ENCODE assay signal across 8 mouse cellular contexts in genomic region chr8:70352000-70352384, GRCm38 (mm10). TPM values are rescaled to one million over a fixed set of nuclear protein-coding genes. Genes with fewer than 3 reads are reported as not detected.
A peak's percentile ranks its signal among the peaks of the same experiment; 100 is the strongest.
DNase-seq lines count a peak whose midpoint lies in the region; ATAC-seq and TF ChIP-seq lines count a peak whose summit lies in the region.

No protein-coding gene starts in this region.

- H3K4me3 ChIP-seq in cerebellum, adult 2 months (replicated peaks; ENCODE audit: insufficient read depth, low read depth, low read length) = peak overlapping the region; percentile 89
- peak overlapping the region; percentile 90 for H3K4me3 ChIP-seq in spleen, adult 2 months (ENCODE audit: extremely low read depth, insufficient read depth, insufficient read length)
- H3K4me3 ChIP-seq in liver, embryonic 11.5 days (ENCODE audit: low read depth, low read length) = peak overlapping the region; percentile 96

- H3K36me3 ChIP-seq in spleen, adult 2 months (ENCODE audit: control insufficient read depth, insufficient read depth, low read length) = no peaks in the 10 kb centered on the region
- H3K36me3 ChIP-seq in liver, embryonic 11.5 days (ENCODE audit: control insufficient read depth, insufficient read depth, low read length) = peaks cover 9% of the 10 kb centered on the region; the same call in 1 of the 2 replicates

- no peak for TF ChIP-seq CTCF in cerebellum, adult 2 months (IDR thresholded peaks at IDR 0.05; ENCODE audit: borderline replicate concordance, insufficient read depth, low read depth, low read length)
- no peak for TF ChIP-seq CTCF in spleen, adult 2 months (IDR thresholded peaks at IDR 0.05; ENCODE audit: extremely low read depth, insufficient read depth, insufficient read length, insufficient replicate concordance)

- no peak for ATAC-seq in liver, embryonic 11.5 days (replicated peaks; ENCODE audit: low FRiP score)
- no peak for ATAC-seq in CD4-positive, CD25-positive, alpha-beta regulatory T cell, adult 4 months

- TF ChIP-seq POLR2A in cerebellum, adult 2 months (IDR thresholded peaks at IDR 0.05; ENCODE audit: borderline replicate concordance, insufficient read depth, low read length) = no peak
- no peak for TF ChIP-seq POLR2A in spleen, adult 2 months (IDR thresholded peaks at IDR 0.05; ENCODE audit: low read depth, low read length)

- peak in 1 of 2 experiments; percentile 53 for DNase-seq in cerebellum, adult 2 months
- no peak for DNase-seq in cerebellum, postnatal 14 days
- no peak for DNase-seq in spleen, adult 2 months (ENCODE audit: low read depth in 1 of 2, low spot score in 2 of 2)
- no peak for DNase-seq in spleen, postnatal 14 days (ENCODE audit: low spot score in 2 of 2)
- DNase-seq in liver, embryonic 11.5 days (ENCODE audit: low spot score) = no peak
- DNase-seq in frontal cortex, postnatal 36 days (ENCODE audit: low spot score in 2 of 2) = no peak
- DNase-seq in right cerebral cortex, postnatal 14 days = no peak

- peak overlapping the region; percentile 60 for H3K27ac ChIP-seq in cerebellum, adult 2 months (ENCODE audit: insufficient read depth, low read length)
- H3K27ac ChIP-seq in spleen, adult 2 months (ENCODE audit: insufficient read depth, low read length) = no peak overlapping the region
- H3K27ac ChIP-seq in liver, embryonic 11.5 days (ENCODE audit: low read depth, low read length) = peak overlapping the region; percentile 93

- peak overlapping the region; percentile 100 for H3K9ac ChIP-seq in liver, embryonic 11.5 days (ENCODE audit: low read depth, low read length)

- H3K4me1 ChIP-seq in cerebellum, adult 2 months (ENCODE audit: control insufficient read depth, insufficient read depth, low read length) = peaks cover 43% of the 10 kb centered on the region
- peaks cover 30% of the 10 kb centered on the region; the same call in 1 of the 2 replicates for H3K4me1 ChIP-seq in spleen, adult 2 months (ENCODE audit: control insufficient read depth, insufficient read depth, insufficient read length)
- H3K4me1 ChIP-seq in liver, embryonic 11.5 days (replicated peaks; ENCODE audit: control insufficient read depth, insufficient read depth, low read length) = peaks cover 73% of the 10 kb centered on the region

- no peaks in the 10 kb centered on the region for H3K9me3 ChIP-seq in liver, embryonic 11.5 days (ENCODE audit: control insufficient read depth, low read length)

- 4% methylated on average over 3 of the region's 3 CpGs for WGBS in cerebellum, adult 2 months
- WGBS in spleen, adult 2 months = 26% methylated on average over 3 of the region's 3 CpGs
- WGBS in liver, embryonic 11.5 days = 9% methylated on average over 3 of the region's 3 CpGs

- H3K27me3 ChIP-seq in cerebellum, adult 2 months (ENCODE audit: control insufficient read depth, insufficient read depth, low read length) = no peaks in the 10 kb centered on the region
- no peaks in the 10 kb centered on the region for H3K27me3 ChIP-seq in spleen, adult 2 months (ENCODE audit: control insufficient read depth, insufficient read depth, low read length)
- no peaks in the 10 kb centered on the region for H3K27me3 ChIP-seq in liver, embryonic 11.5 days (replicated peaks; ENCODE audit: control insufficient read depth, insufficient read depth, low read length)

- H3K4me2 ChIP-seq in liver, embryonic 11.5 days = peak overlapping the region; percentile 99

RNA-seq across cellular contexts. Expression of gene Upf1, which starts 1.1 kb away (rescaled TPM):
- polyA plus RNA-seq in cerebellum, adult 2 months (2012; rRNA removed) = 37.9 and 41.3 TPM in 2 replicates
- 38.9 and 43.2 TPM in 2 replicates for polyA plus RNA-seq in spleen, adult 2 months (2012; rRNA removed)
- polyA plus RNA-seq in liver, embryonic 11.5 days (2014; fragmentation: Nextera tagmentation; extraction: Ambion mirVana) = 21.1 and 23.7 TPM in 2 replicates
- polyA plus RNA-seq in CD4-positive, CD25-positive, alpha-beta regulatory T cell, adult 4 months (2017; shearing (Covaris generic)) = 10 to 100 TPM; 11.4 to 14.5 TPM

RNA-seq across cellular contexts. Expression of gene Comp, which starts 21.4 kb away (rescaled TPM):
- 2.2 and 3.1 TPM in 2 replicates for polyA plus RNA-seq in cerebellum, adult 2 months (2012; rRNA removed)
- polyA plus RNA-seq in spleen, adult 2 months (2012; rRNA removed) = 0.46 and 0.56 TPM in 2 replicates
- 0.43 and 0.48 TPM in 2 replicates for polyA plus RNA-seq in liver, embryonic 11.5 days (2014; fragmentation: Nextera tagmentation; extraction: Ambion mirVana)
- polyA plus RNA-seq in CD4-positive, CD25-positive, alpha-beta regulatory T cell, adult 4 months (2017; shearing (Covaris generic)) = under 1 TPM in 1 of 2 experiments, not detected in 1; 0.28 TPM

RNA-seq across cellular contexts. Expression of gene Gdf1, which starts 22.4 kb away (rescaled TPM):
- 19.1 and 21.0 TPM in 2 replicates for polyA plus RNA-seq in cerebellum, adult 2 months (2012; rRNA removed)
- 0.33 and 0.40 TPM in 2 replicates for polyA plus RNA-seq in spleen, adult 2 months (2012; rRNA removed)
- 1.6 and 2.6 TPM in 2 replicates for polyA plus RNA-seq in liver, embryonic 11.5 days (2014; fragmentation: Nextera tagmentation; extraction: Ambion mirVana)
- polyA plus RNA-seq in CD4-positive, CD25-positive, alpha-beta regulatory T cell, adult 4 months (2017; shearing (Covaris generic)) = under 1 TPM in 1 of 2 experiments, not detected in 1; 0.71 TPM

RNA-seq across cellular contexts. Expression of gene Cers1, which starts 36.4 kb away (rescaled TPM):
- 55.5 and 56.8 TPM in 2 replicates for polyA plus RNA-seq in cerebellum, adult 2 months (2012; rRNA removed)
- polyA plus RNA-seq in spleen, adult 2 months (2012; rRNA removed) = 0.52 and 0.61 TPM in 2 replicates
- polyA plus RNA-seq in liver, embryonic 11.5 days (2014; fragmentation: Nextera tagmentation; extraction: Ambion mirVana) = 1.1 and 1.2 TPM in 2 replicates
- not detected for polyA plus RNA-seq in CD4-positive, CD25-positive, alpha-beta regulatory T cell, adult 4 months (2017; shearing (Covaris generic))

RNA-seq across cellular contexts. Expression of gene Cope, which starts 49.7 kb away (rescaled TPM):
- 286 and 287 TPM in 2 replicates for polyA plus RNA-seq in cerebellum, adult 2 months (2012; rRNA removed)
- 200 and 269 TPM in 2 replicates for polyA plus RNA-seq in spleen, adult 2 months (2012; rRNA removed)
- 281 and 298 TPM in 2 replicates for polyA plus RNA-seq in liver, embryonic 11.5 days (2014; fragmentation: Nextera tagmentation; extraction: Ambion mirVana)
- 100 to 1,000 TPM; 321 to 359 TPM for polyA plus RNA-seq in CD4-positive, CD25-positive, alpha-beta regulatory T cell, adult 4 months (2017; shearing (Covaris generic))
